Mouse (Mus musculus): ENCODE measurements around the gene Numb. TPM values are rescaled to one million over a fixed set of nuclear protein-coding genes. Genes with fewer than 3 reads are reported as not detected.

Numb gene
- 6.0 and 15.1 TPM in 2 replicates for polyA plus RNA-seq (2011; ENCODE audit: insufficient read depth, insufficient read length, low replicate concordance, missing spikeins)

GRCm38 (mm10) chr12:83921535-83922381 is at the start of gene Numb:
Gene Numb, minus strand, starts transcription at chr12:83921934.
- WGBS = under 1% methylated on average over 63 of the region's 63 CpGs
- TF ChIP-seq CTCF (IDR thresholded peaks at IDR 0.05; ENCODE audit: control insufficient read depth, insufficient read depth, low read length) = no peak
- TF ChIP-seq POLR2A (IDR thresholded peaks at IDR 0.05; ENCODE audit: borderline replicate concordance, control insufficient read depth, low read depth, low read length) = peak; percentile 67
- Histone ChIP-seq H3K4me3 (replicated peaks; ENCODE audit: control insufficient read depth, low read depth, low read length) (peak within 1 kb of the TSS; percentile 76), H3K4me1 (ENCODE audit: control insufficient read depth, insufficient read depth, low read length) (no peaks in the 10 kb centered on the region; the same call in 1 of the 2 replicates), H3K27ac (ENCODE audit: control insufficient read depth, insufficient read depth, low read depth, low read length, poor library complexity) (peak within 1 kb of the TSS; percentile 91)

- Histone ChIP-seq H3K4me3 (replicated peaks; ENCODE audit: control insufficient read depth, low read depth, low read length) (no peak overlapping the region), H3K27ac (ENCODE audit: control insufficient read depth, insufficient read depth, low read depth, low read length, poor library complexity) (no peak overlapping the region), H3K4me1 (ENCODE audit: control insufficient read depth, insufficient read depth, low read length) (no peaks in the 10 kb centered on the region)
- TF ChIP-seq CTCF (IDR thresholded peaks at IDR 0.05; ENCODE audit: control insufficient read depth, insufficient read depth, low read length) (no peak), POLR2A (IDR thresholded peaks at IDR 0.05; ENCODE audit: borderline replicate concordance, control insufficient read depth, low read depth, low read length) (no peak)
- 72% methylated on average over 6 of the region's 7 CpGs for WGBS
Observed at GRCm38 (mm10) chr12:83965235-83965634, 43.5 kb upstream of the Numb start.

GRCm38 (mm10) chr12:83958278-83958677 is 36.5 kb upstream of the Numb start:
- TF ChIP-seq POLR2A (IDR thresholded peaks at IDR 0.05; ENCODE audit: borderline replicate concordance, control insufficient read depth, low read depth, low read length) = no peak
- no peak for TF ChIP-seq CTCF (IDR thresholded peaks at IDR 0.05; ENCODE audit: control insufficient read depth, insufficient read depth, low read length)
- no peak overlapping the region for H3K4me3 ChIP-seq (replicated peaks; ENCODE audit: control insufficient read depth, low read depth, low read length)
- no peak overlapping the region for H3K27ac ChIP-seq (ENCODE audit: control insufficient read depth, insufficient read depth, low read depth, low read length, poor library complexity)
- H3K4me1 ChIP-seq (ENCODE audit: control insufficient read depth, insufficient read depth, low read length) = 0 out of 2 replicates have a peak, but pooled peaks cover 1% of the 10 kb centered on the region
- 79% methylated on average over 9 of the region's 9 CpGs for WGBS

GRCm38 (mm10) chr12:83951711-83952575 is 30.2 kb upstream of the Numb start:
- Histone ChIP-seq H3K4me1 (ENCODE audit: control insufficient read depth, insufficient read depth, low read length) (peaks cover 4% of the 10 kb centered on the region; the same call in 1 of the 2 replicates), H3K27ac (ENCODE audit: control insufficient read depth, insufficient read depth, low read depth, low read length, poor library complexity) (peak overlapping the region; percentile 78), H3K4me3 (replicated peaks; ENCODE audit: control insufficient read depth, low read depth, low read length) (peak overlapping the region; percentile 86)
- TF ChIP-seq POLR2A (IDR thresholded peaks at IDR 0.05; ENCODE audit: borderline replicate concordance, control insufficient read depth, low read depth, low read length) (no peak), CTCF (IDR thresholded peaks at IDR 0.05; ENCODE audit: control insufficient read depth, insufficient read depth, low read length) (no peak)
- 76% methylated on average over 32 of the region's 32 CpGs for WGBS

GRCm38 (mm10) chr12:83950840-83951701 is 29.3 kb upstream of the Numb start:
- peak overlapping the region; percentile 86 for H3K4me3 ChIP-seq (replicated peaks; ENCODE audit: control insufficient read depth, low read depth, low read length)
- H3K4me1 ChIP-seq (ENCODE audit: control insufficient read depth, insufficient read depth, low read length) = peaks cover 4% of the 10 kb centered on the region; the same call in 1 of the 2 replicates
- under 1% methylated on average over 116 of the region's 116 CpGs for WGBS
- peak overlapping the region; percentile 78 for H3K27ac ChIP-seq (ENCODE audit: control insufficient read depth, insufficient read depth, low read depth, low read length, poor library complexity)
- TF ChIP-seq CTCF (IDR thresholded peaks at IDR 0.05; ENCODE audit: control insufficient read depth, insufficient read depth, low read length) (no peak), POLR2A (IDR thresholded peaks at IDR 0.05; ENCODE audit: borderline replicate concordance, control insufficient read depth, low read depth, low read length) (0 out of 2 replicates have a peak, but pooled peaks have one; percentile 15)

- under 1% methylated on average over 37 of the region's 37 CpGs for WGBS
- TF ChIP-seq CTCF (IDR thresholded peaks at IDR 0.05; ENCODE audit: control insufficient read depth, insufficient read depth, low read length) = no peak
- TF ChIP-seq POLR2A (IDR thresholded peaks at IDR 0.05; ENCODE audit: borderline replicate concordance, control insufficient read depth, low read depth, low read length) = peak; percentile 80; the same call in 1 of the 2 replicates
- peak within 1 kb of the TSS; percentile 79 for H3K27ac ChIP-seq (ENCODE audit: control insufficient read depth, insufficient read depth, low read depth, low read length, poor library complexity)
- H3K4me1 ChIP-seq (ENCODE audit: control insufficient read depth, insufficient read depth, low read length) = peaks cover 4% of the 10 kb centered on the region; the same call in 1 of the 2 replicates
- H3K4me3 ChIP-seq (replicated peaks; ENCODE audit: control insufficient read depth, low read depth, low read length) = peak within 1 kb of the TSS; percentile 86
Observed at GRCm38 (mm10) chr12:83950493-83950839, 28.7 kb upstream of the Numb start, which contains the start of gene Riox1. Gene Riox1, plus strand, starts transcription at chr12:83950608.

- Histone ChIP-seq H3K4me3 (replicated peaks; ENCODE audit: control insufficient read depth, low read depth, low read length) (peak overlapping the region; percentile 86), H3K27ac (ENCODE audit: control insufficient read depth, insufficient read depth, low read depth, low read length, poor library complexity) (peak overlapping the region; percentile 79; the same call in 1 of the 2 replicates), H3K4me1 (ENCODE audit: control insufficient read depth, insufficient read depth, low read length) (peaks cover 4% of the 10 kb centered on the region; the same call in 1 of the 2 replicates)
- no peak for TF ChIP-seq POLR2A (IDR thresholded peaks at IDR 0.05; ENCODE audit: borderline replicate concordance, control insufficient read depth, low read depth, low read length)
- no peak for TF ChIP-seq CTCF (IDR thresholded peaks at IDR 0.05; ENCODE audit: control insufficient read depth, insufficient read depth, low read length)
- 5% methylated on average over 11 of the region's 11 CpGs for WGBS
Observed at GRCm38 (mm10) chr12:83949776-83950492, 28.2 kb upstream of the Numb start.

Data from bone marrow, adult 2 months (tissue).